Mouse (Mus musculus) urinary bladder, postnatal 25 days (tissue): ENCODE data around the gene Gm6176.
"Not testable (repeated sequence)": the region's sequence is repeated elsewhere in the genome, so short reads cannot be mapped to it uniquely, and the experiment has no call there.

Source experiments
- DNase-seq: peaks from one replicate; pipeline ENCODE4 v3.0.0; 2022; ENCODE audit warnings: low spot score

Gene Gm6176

GRCm38 (mm10) chr7:22056205-22056604 lies at the start of gene Gm6176:
TSS of gene Gm6176 (minus strand) at chr7:22056305.
- DNase-seq: not testable (repeated sequence)

GRCm38 (mm10) chr7:22068757-22069156 lies 12.7 kb upstream of the Gm6176 start, which contains the start of gene Vmn1r139:
TSS of gene Vmn1r139 (plus strand) at chr7:22069057.
- DNase-seq: not testable (repeated sequence)

GRCm38 (mm10) chr7:22028797-22029196 lies 27.3 kb downstream of the Gm6176 start, which contains the start of gene Vmn1r138:
TSS of gene Vmn1r138 (minus strand) at chr7:22028897.
- DNase-seq: not testable (repeated sequence)
